Mouse (Mus musculus): Measurements from ENCODE around the gene Selenon. TPM values are rescaled to one million over a fixed set of nuclear protein-coding genes. Genes with fewer than 3 reads are reported as not detected.

Selenon gene
- polyA plus RNA-seq, 1 experiment: not detected

- TF ChIP-seq POLR2A (IDR thresholded peaks at IDR 0.05; ENCODE audit: insufficient read depth, low read depth, low read length) (no peak), CTCF (IDR thresholded peaks at IDR 0.05; ENCODE audit: insufficient read depth, low read depth, low read length) (no peak)
- no peak overlapping the region for H3K4me3 ChIP-seq (ENCODE audit: insufficient read depth, low read depth, low read length)
- H3K27ac ChIP-seq (ENCODE audit: insufficient read depth, low read depth, low read length): no peak overlapping the region
- H3K4me1 ChIP-seq (ENCODE audit: control insufficient read depth, insufficient read depth, low read length): peaks cover 15% of the 10 kb centered on the region
- 96% methylated on average over 5 of the region's 5 CpGs for WGBS
Measured at GRCm38 (mm10) chr4:134488211-134488610, 63.8 kb downstream of the Selenon start.

Other genes starting within 250 kb of the Selenon start
- not detected in 2 replicates for gene Trim63, start 237.0 kb downstream of the Selenon start, polyA plus RNA-seq (2012; ENCODE audit: insufficient read depth, insufficient read length, low replicate concordance, missing spikeins)
- gene Slc30a2, start 209.0 kb downstream of the Selenon start, polyA plus RNA-seq (2012; ENCODE audit: insufficient read depth, insufficient read length, low replicate concordance, missing spikeins): not detected in 2 replicates
- not detected in 2 replicates for gene Extl1, start 168.3 kb downstream of the Selenon start, polyA plus RNA-seq (2012; ENCODE audit: insufficient read depth, insufficient read length, low replicate concordance, missing spikeins)
- not detected in 2 replicates for gene Pafah2, start 155.8 kb downstream of the Selenon start, polyA plus RNA-seq (2012; ENCODE audit: insufficient read depth, insufficient read length, low replicate concordance, missing spikeins)
- gene Stmn1, start 83.8 kb downstream of the Selenon start, polyA plus RNA-seq (2012; ENCODE audit: insufficient read depth, insufficient read length, low replicate concordance, missing spikeins): 402 and 593 TPM in 2 replicates
- gene Paqr7, start 55.5 kb downstream of the Selenon start, polyA plus RNA-seq (2012; ENCODE audit: insufficient read depth, insufficient read length, low replicate concordance, missing spikeins): not detected in 2 replicates
- not detected in 2 replicates for gene Aunip, start 41.2 kb downstream of the Selenon start, polyA plus RNA-seq (2012; ENCODE audit: insufficient read depth, insufficient read length, low replicate concordance, missing spikeins)
- gene Mtfr1l, start 16.8 kb downstream of the Selenon start, polyA plus RNA-seq (2012; ENCODE audit: insufficient read depth, insufficient read length, low replicate concordance, missing spikeins): not detected in 2 replicates
- gene Man1c1, start 152.1 kb upstream of the Selenon start, polyA plus RNA-seq (2012; ENCODE audit: insufficient read depth, insufficient read length, low replicate concordance, missing spikeins): not detected in 2 replicates
- not detected in 2 replicates for gene Ldlrap1, start 215.9 kb upstream of the Selenon start, polyA plus RNA-seq (2012; ENCODE audit: insufficient read depth, insufficient read length, low replicate concordance, missing spikeins)

Data from olfactory bulb, adult 2 months (tissue).